Comparison of ENCODE assay signal across 8 mouse cellular contexts in the genomic region with DNA sequence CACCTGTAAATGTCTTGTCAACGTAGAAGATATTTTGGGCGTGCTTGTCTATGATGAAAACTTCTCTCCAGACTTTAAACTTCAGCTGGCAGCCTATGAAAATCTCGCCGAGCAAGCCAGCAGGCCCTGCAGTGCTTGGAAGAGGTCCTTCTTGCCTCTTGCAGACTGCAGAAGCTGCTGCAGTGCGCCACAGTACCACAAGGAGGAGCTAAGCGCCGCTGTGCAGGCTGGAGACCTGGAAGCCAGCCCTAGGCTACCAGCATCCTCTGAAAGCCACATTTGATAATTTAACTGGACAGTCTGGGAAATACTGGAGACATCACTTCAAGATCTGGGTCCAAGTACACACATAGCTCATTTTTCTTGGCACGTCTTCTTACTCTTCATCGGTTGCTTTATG. TPM values are rescaled to one million over a fixed set of nuclear protein-coding genes. Genes with fewer than 3 reads are reported as not detected.
DNase-seq lines count a peak whose midpoint lies in the region; ATAC-seq lines count a peak whose summit lies in the region.

No protein-coding gene starts in this region.

- H3K36me3 ChIP-seq in heart, embryonic 11.5 days (ENCODE audit: control insufficient read depth, insufficient read depth, low read length): no peaks in the 10 kb centered on the region
- no peaks in the 10 kb centered on the region for H3K36me3 ChIP-seq in intestine, embryonic 15.5 days
- H3K36me3 ChIP-seq in midbrain, embryonic 14.5 days (ENCODE audit: control insufficient read depth, insufficient read depth, low read length): no peaks in the 10 kb centered on the region

- intact Hi-C loops in left cerebral cortex, postnatal 14 days (cut with DNase I): no loop called here

- H3K4me2 ChIP-seq in heart, embryonic 11.5 days: no peak overlapping the region
- H3K4me2 ChIP-seq in intestine, embryonic 15.5 days (replicated peaks): no peak overlapping the region
- no peak overlapping the region for H3K4me2 ChIP-seq in midbrain, embryonic 14.5 days (ENCODE audit: low read length)

- H3K27ac ChIP-seq in heart, embryonic 11.5 days (ENCODE audit: low read depth, low read length): no peak overlapping the region
- H3K27ac ChIP-seq in intestine, embryonic 15.5 days: no peak overlapping the region
- H3K27ac ChIP-seq in midbrain, embryonic 14.5 days (replicated peaks; ENCODE audit: low read depth, low read length): no peak overlapping the region

- H3K9me3 ChIP-seq in heart, embryonic 11.5 days (replicated peaks; ENCODE audit: control insufficient read depth, low read length): no peaks in the 10 kb centered on the region
- H3K9me3 ChIP-seq in intestine, embryonic 15.5 days: no peaks in the 10 kb centered on the region
- no peaks in the 10 kb centered on the region for H3K9me3 ChIP-seq in midbrain, embryonic 14.5 days (ENCODE audit: control insufficient read depth, low read length)

- H3K4me1 ChIP-seq in heart, embryonic 11.5 days (ENCODE audit: control insufficient read depth, insufficient read depth, low read length): no peaks in the 10 kb centered on the region
- H3K4me1 ChIP-seq in intestine, embryonic 15.5 days (replicated peaks): no peaks in the 10 kb centered on the region
- no peaks in the 10 kb centered on the region for H3K4me1 ChIP-seq in midbrain, embryonic 14.5 days (ENCODE audit: control insufficient read depth, insufficient read depth, low read length)

- H3K9ac ChIP-seq in heart, embryonic 11.5 days (ENCODE audit: low read depth, low read length): no peak overlapping the region
- no peak overlapping the region for H3K9ac ChIP-seq in intestine, embryonic 15.5 days
- H3K9ac ChIP-seq in midbrain, embryonic 14.5 days (replicated peaks; ENCODE audit: low read length): no peak overlapping the region

- no peak overlapping the region for H3K4me3 ChIP-seq in heart, embryonic 11.5 days (ENCODE audit: low read depth, low read length)
- no peak overlapping the region for H3K4me3 ChIP-seq in intestine, embryonic 15.5 days (replicated peaks)
- no peak overlapping the region for H3K4me3 ChIP-seq in midbrain, embryonic 14.5 days (replicated peaks; ENCODE audit: low read depth, low read length)

- DNase-seq in heart, adult 18-20 months: peak; percentile 62 to 86
- DNase-seq in cerebellum, postnatal 36 days: peak; percentile 87 to 88
- DNase-seq in gastrocnemius, adult 18-20 months (ENCODE audit: low spot score): peak; percentile 74
- DNase-seq in left cerebral cortex, postnatal 14 days (ENCODE audit: low spot score in 2 of 2): peak; percentile 81 to 89
- DNase-seq in midbrain, embryonic 14.5 days: peak; percentile 88
- peak; percentile 63 to 85 for DNase-seq in spleen, adult 18-20 months

- H3K27me3 ChIP-seq in heart, embryonic 11.5 days (ENCODE audit: control insufficient read depth, insufficient read depth, low read length): no peaks in the 10 kb centered on the region
- no peaks in the 10 kb centered on the region for H3K27me3 ChIP-seq in intestine, embryonic 15.5 days (replicated peaks)
- no peaks in the 10 kb centered on the region for H3K27me3 ChIP-seq in midbrain, embryonic 14.5 days (ENCODE audit: control insufficient read depth, insufficient read depth, low read length)

- ATAC-seq in heart, embryonic 11.5 days (replicated peaks; ENCODE audit: insufficient number of reproducible peaks, low FRiP score, low TSS enrichment): no peak
- peak; percentile 55; the same call in 1 of the 2 replicates for ATAC-seq in intestine, embryonic 15.5 days
- peak; percentile 37; the same call in 1 of the 2 replicates for ATAC-seq in midbrain, embryonic 14.5 days (ENCODE audit: low FRiP score, low TSS enrichment)

- 18% methylated on average over 9 of the region's 9 CpGs for WGBS in heart, embryonic 11.5 days (ENCODE audit: insufficient replicate concordance)
- WGBS in intestine, embryonic 15.5 days: 19% methylated on average over 9 of the region's 9 CpGs
- WGBS in midbrain, embryonic 14.5 days: 18% methylated on average over 9 of the region's 9 CpGs

RNA-seq across cellular contexts. Expression of a gene that starts 10.0 kb away (rescaled TPM):
- 100 to 1,000 TPM in 1 of 2 experiments, 10 to 100 TPM in 1; 97.1 to 101 TPM for total RNA-seq in heart, adult 18-20 months (2021)
- polyA plus RNA-seq in heart, embryonic 11.5 days (2014; fragmentation: Nextera tagmentation; extraction: Ambion mirVana): 68.4 and 79.3 TPM in 2 replicates
- total RNA-seq in gastrocnemius, adult 18-20 months (2021): 100 to 1,000 TPM; 114 to 126 TPM
- polyA plus RNA-seq in intestine, embryonic 15.5 days (2015; fragmentation: Nextera tagmentation; extraction: Ambion mirVana): 84.5 and 98.8 TPM in 2 replicates
- 100 to 1,000 TPM; 198 to 199 TPM for total RNA-seq in left cerebral cortex, postnatal 14 days (2021)
- 98.8 and 113 TPM in 2 replicates for polyA plus RNA-seq in midbrain, embryonic 14.5 days (2014; fragmentation: Nextera tagmentation; extraction: Ambion mirVana)

RNA-seq across cellular contexts. Expression of a gene that starts 55.5 kb away (rescaled TPM):
- total RNA-seq in heart, adult 18-20 months (2021): 10 to 100 TPM; 11.7 to 18.7 TPM
- polyA plus RNA-seq in heart, embryonic 11.5 days (2014; fragmentation: Nextera tagmentation; extraction: Ambion mirVana): 18.6 and 19.4 TPM in 2 replicates
- 1 to 10 TPM; 2.7 to 5.1 TPM for total RNA-seq in gastrocnemius, adult 18-20 months (2021)
- polyA plus RNA-seq in intestine, embryonic 15.5 days (2015; fragmentation: Nextera tagmentation; extraction: Ambion mirVana): 44.7 and 53.2 TPM in 2 replicates
- total RNA-seq in left cerebral cortex, postnatal 14 days (2021): 10 to 100 TPM; 19.0 to 25.5 TPM
- 7.3 and 8.3 TPM in 2 replicates for polyA plus RNA-seq in midbrain, embryonic 14.5 days (2014; fragmentation: Nextera tagmentation; extraction: Ambion mirVana)
